Mouse (Mus musculus) embryonic facial prominence, embryonic 12.5 days (tissue): ENCODE data around the gene Npas1. TPM values are rescaled to one million over a fixed set of nuclear protein-coding genes. Genes with fewer than 3 reads are reported as not detected.

ENCODE experiments used
- ATAC-seq: fragments of 200-750 bp; cut with Nextera tagmentation; 2 replicates; pipeline ENCODE4 v1.8.0; 2017; ENCODE audit not compliant: insufficient number of reproducible peaks, insufficient read depth, low FRiP score, low TSS enrichment
- H3K27ac ChIP-seq: fragments of 300-500 bp; sonication (generic); 2 replicates; pipeline ENCODE4 v1.5.1; 2016; ENCODE audit warnings: mild to moderate bottlenecking
- H3K27me3 ChIP-seq: fragments of 300-500 bp; sonication (generic); 2 replicates; pipeline ENCODE4 v1.6.1; 2016; ENCODE audit warnings: mild to moderate bottlenecking, moderate library complexity
- H3K36me3 ChIP-seq: fragments of 300-500 bp; sonication (generic); 2 replicates; pipeline ENCODE4 v1.6.1; 2016; ENCODE audit warnings: mild to moderate bottlenecking
- H3K4me1 ChIP-seq: fragments of 300-500 bp; sonication (generic); 2 replicates; pipeline ENCODE4 v1.6.1; 2016
- H3K4me2 ChIP-seq: fragments of 300-500 bp; sonication (generic); replicated peaks from 2 replicates; pipeline ENCODE4 v1.6.1; 2016; ENCODE audit warnings: mild to moderate bottlenecking, moderate library complexity
- H3K4me3 ChIP-seq: fragments of 300-500 bp; sonication (generic); 2 replicates; pipeline ENCODE4 v1.5.1; 2016; ENCODE audit warnings: mild to moderate bottlenecking
- H3K9ac ChIP-seq: fragments of 300-500 bp; sonication (generic); 2 replicates; pipeline ENCODE4 v1.6.1; 2016; ENCODE audit warnings: mild to moderate bottlenecking, moderate library complexity
- H3K9me3 ChIP-seq: fragments of 300-500 bp; sonication (generic); 2 replicates; pipeline ENCODE4 v1.6.1; 2016; ENCODE audit warnings: mild to moderate bottlenecking, moderate library complexity
- WGBS: fragments of 180-500 bp; shearing (Covaris S2); methylation state at CpG from one replicate; pipeline ENCODE4 v1.1.7; 2016; 5-methylcytosine and 5-hydroxymethylcytosine counted together
- polyA plus RNA-seq: library from polyadenylated mRNA; unstranded; fragments of >200 nt; fragmentation: Nextera tagmentation; extraction: Ambion mirVana; gene quantifications from 2 replicates; pipeline ENCODE4 v1.2.1, GENCODE M21; 2016

Gene Npas1
- polyA plus RNA-seq, 1 experiment from 2014 or later = 0.72 TPM

- Histone ChIP-seq H3K27me3 (peaks cover 25% of the 10 kb centered on the region), H3K4me2 (no peak overlapping the region), H3K9me3 (no peaks in the 10 kb centered on the region), H3K4me1 (no peaks in the 10 kb centered on the region; the same call in 1 of the 2 replicates), H3K27ac (no peak overlapping the region), H3K36me3 (no peaks in the 10 kb centered on the region), H3K9ac (no peak overlapping the region), H3K4me3 (no peak overlapping the region)
- no peak for ATAC-seq
- WGBS = 12% methylated on average over 5 of the region's 5 CpGs
Measured at GRCm38 (mm10) chr7:16468115-16468514, 9.4 kb downstream of the Npas1 start.

GRCm38 (mm10) chr7:16466565-16466964 is 11.0 kb downstream of the Npas1 start:
- no peak overlapping the region for H3K9ac ChIP-seq
- WGBS = 67% methylated on average over 4 of the region's 4 CpGs
- H3K9me3 ChIP-seq = no peaks in the 10 kb centered on the region
- H3K4me2 ChIP-seq = no peak overlapping the region
- H3K27ac ChIP-seq = no peak overlapping the region
- H3K27me3 ChIP-seq = peaks cover 15% of the 10 kb centered on the region
- no peaks in the 10 kb centered on the region; the same call in 1 of the 2 replicates for H3K4me1 ChIP-seq
- no peak for ATAC-seq
- H3K36me3 ChIP-seq = no peaks in the 10 kb centered on the region
- no peak overlapping the region for H3K4me3 ChIP-seq

GRCm38 (mm10) chr7:16465568-16465967 is 12.0 kb downstream of the Npas1 start:
- no peak overlapping the region for H3K4me3 ChIP-seq
- no peak overlapping the region for H3K4me2 ChIP-seq
- no peaks in the 10 kb centered on the region for H3K9me3 ChIP-seq
- no peaks in the 10 kb centered on the region for H3K36me3 ChIP-seq
- H3K27me3 ChIP-seq = peaks cover 13% of the 10 kb centered on the region
- no peaks in the 10 kb centered on the region; the same call in 1 of the 2 replicates for H3K4me1 ChIP-seq
- 93% methylated on average over 5 of the region's 5 CpGs for WGBS
- no peak overlapping the region for H3K9ac ChIP-seq
- H3K27ac ChIP-seq = no peak overlapping the region
- no peak for ATAC-seq

- ATAC-seq = 0 out of 2 replicates have a peak, but pooled peaks have one; percentile 14
- H3K27ac ChIP-seq = no peak overlapping the region
- H3K4me1 ChIP-seq = no peaks in the 10 kb centered on the region; the same call in 1 of the 2 replicates
- 10% methylated on average over 8 of the region's 8 CpGs for WGBS
- no peak overlapping the region for H3K4me2 ChIP-seq
- H3K4me3 ChIP-seq = no peak overlapping the region
- H3K36me3 ChIP-seq = no peaks in the 10 kb centered on the region
- peaks cover 12% of the 10 kb centered on the region for H3K27me3 ChIP-seq
- no peak overlapping the region for H3K9ac ChIP-seq
- H3K9me3 ChIP-seq = no peaks in the 10 kb centered on the region
Measured at GRCm38 (mm10) chr7:16465160-16465559, 12.4 kb downstream of the Npas1 start.

GRCm38 (mm10) chr7:16463214-16463613 is 14.3 kb downstream of the Npas1 start:
- no peak overlapping the region for H3K27ac ChIP-seq
- peaks cover 12% of the 10 kb centered on the region for H3K27me3 ChIP-seq
- H3K36me3 ChIP-seq = no peaks in the 10 kb centered on the region
- H3K9me3 ChIP-seq = no peaks in the 10 kb centered on the region
- no peaks in the 10 kb centered on the region; the same call in 1 of the 2 replicates for H3K4me1 ChIP-seq
- ATAC-seq = no peak
- no peak overlapping the region for H3K9ac ChIP-seq
- H3K4me2 ChIP-seq = no peak overlapping the region
- no peak overlapping the region for H3K4me3 ChIP-seq
- 2% methylated on average over 14 of the region's 14 CpGs for WGBS

- Histone ChIP-seq H3K9ac (no peak overlapping the region), H3K4me2 (no peak overlapping the region), H3K27ac (no peak overlapping the region), H3K4me1 (no peaks in the 10 kb centered on the region), H3K9me3 (no peaks in the 10 kb centered on the region), H3K27me3 (peaks cover 12% of the 10 kb centered on the region), H3K36me3 (no peaks in the 10 kb centered on the region), H3K4me3 (no peak overlapping the region)
- ATAC-seq = no peak
- 70% methylated on average over 6 of the region's 6 CpGs for WGBS
Measured at GRCm38 (mm10) chr7:16461705-16462104, 15.8 kb downstream of the Npas1 start.

- no peaks in the 10 kb centered on the region for H3K4me1 ChIP-seq
- 0 out of 2 replicates have a peak, but pooled peaks cover under 1% of the 10 kb centered on the region for H3K36me3 ChIP-seq
- H3K4me2 ChIP-seq = no peak overlapping the region
- no peak overlapping the region for H3K4me3 ChIP-seq
- no peaks in the 10 kb centered on the region for H3K9me3 ChIP-seq
- peaks cover 12% of the 10 kb centered on the region for H3K27me3 ChIP-seq
- no peak overlapping the region for H3K27ac ChIP-seq
- ATAC-seq = no peak
- WGBS = 61% methylated on average over 6 of the region's 6 CpGs
- no peak overlapping the region for H3K9ac ChIP-seq
Measured at GRCm38 (mm10) chr7:16461151-16461550, 16.4 kb downstream of the Npas1 start.

- H3K9ac ChIP-seq = no peak overlapping the region
Measured at GRCm38 (mm10) chr7:16460566-16460965, 17.0 kb downstream of the Npas1 start.

GRCm38 (mm10) chr7:16456289-16456688 is 21.2 kb downstream of the Npas1 start:
- Histone ChIP-seq H3K9ac (no peak overlapping the region), H3K4me3 (no peak overlapping the region), H3K27ac (no peak overlapping the region), H3K9me3 (no peaks in the 10 kb centered on the region), H3K27me3 (peaks cover 6% of the 10 kb centered on the region; the same call in 1 of the 2 replicates), H3K36me3 (peaks cover 9% of the 10 kb centered on the region; the same call in 1 of the 2 replicates), H3K4me1 (peaks cover 7% of the 10 kb centered on the region), H3K4me2 (no peak overlapping the region)
- no peak for ATAC-seq
- 85% methylated on average over 3 of the region's 5 CpGs for WGBS

More at GRCm38 (mm10) chr7:16460566-16460965, 17.0 kb downstream of the Npas1 start:
- 65% methylated on average over 13 of the region's 13 CpGs for WGBS
- ATAC-seq = no peak
- Histone ChIP-seq H3K27ac (no peak overlapping the region), H3K4me2 (no peak overlapping the region), H3K4me3 (no peak overlapping the region), H3K9me3 (no peaks in the 10 kb centered on the region), H3K27me3 (peaks cover 12% of the 10 kb centered on the region), H3K4me1 (no peaks in the 10 kb centered on the region), H3K36me3 (peaks cover 6% of the 10 kb centered on the region; the same call in 1 of the 2 replicates)

GRCm38 (mm10) chr7:16455016-16455415 is 22.5 kb downstream of the Npas1 start:
- H3K27ac ChIP-seq = no peak overlapping the region
- H3K4me1 ChIP-seq = peaks cover 7% of the 10 kb centered on the region
- no peaks in the 10 kb centered on the region for H3K27me3 ChIP-seq
- WGBS = 96% methylated on average over 14 of the region's 14 CpGs
- no peaks in the 10 kb centered on the region for H3K9me3 ChIP-seq
- no peak for ATAC-seq
- H3K4me2 ChIP-seq = no peak overlapping the region
- H3K4me3 ChIP-seq = no peak overlapping the region
- no peak overlapping the region for H3K9ac ChIP-seq
- peaks cover 9% of the 10 kb centered on the region; the same call in 1 of the 2 replicates for H3K36me3 ChIP-seq

- ATAC-seq = peak; percentile 45
- peak overlapping the region; percentile 63 for H3K4me2 ChIP-seq
- no peaks in the 10 kb centered on the region for H3K27me3 ChIP-seq
- H3K27ac ChIP-seq = peak overlapping the region; percentile 24; the same call in 1 of the 2 replicates
- H3K36me3 ChIP-seq = peaks cover 9% of the 10 kb centered on the region; the same call in 1 of the 2 replicates
- H3K9ac ChIP-seq = peak overlapping the region; percentile 62; the same call in 1 of the 2 replicates
- WGBS = under 1% methylated on average over 23 of the region's 23 CpGs
- H3K4me1 ChIP-seq = peaks cover 7% of the 10 kb centered on the region
- H3K9me3 ChIP-seq = no peaks in the 10 kb centered on the region
- H3K4me3 ChIP-seq = peak overlapping the region; percentile 71
Measured at GRCm38 (mm10) chr7:16453118-16453711, 24.3 kb downstream of the Npas1 start.

GRCm38 (mm10) chr7:16452587-16453073 is 24.9 kb downstream of the Npas1 start, which contains the start of gene Tmem160:
Gene Tmem160, plus strand, starts transcription at chr7:16452779.
- peak within 1 kb of the TSS; percentile 24; the same call in 1 of the 2 replicates for H3K27ac ChIP-seq
- WGBS = under 1% methylated on average over 25 of the region's 30 CpGs

More at GRCm38 (mm10) chr7:16452587-16453073, 24.9 kb downstream of the Npas1 start, which contains the start of gene Tmem160:
- Histone ChIP-seq H3K4me1 (peaks cover 7% of the 10 kb centered on the region), H3K9ac (peak within 1 kb of the TSS; percentile 62; the same call in 1 of the 2 replicates), H3K4me3 (peak within 1 kb of the TSS; percentile 71), H3K27me3 (no peaks in the 10 kb centered on the region), H3K36me3 (peaks cover 9% of the 10 kb centered on the region; the same call in 1 of the 2 replicates), H3K9me3 (no peaks in the 10 kb centered on the region), H3K4me2 (peak within 1 kb of the TSS; percentile 63)
- peak; percentile 97 for ATAC-seq
